7 mouse cellular contexts compared by ENCODE assay signal in the genomic region with DNA sequence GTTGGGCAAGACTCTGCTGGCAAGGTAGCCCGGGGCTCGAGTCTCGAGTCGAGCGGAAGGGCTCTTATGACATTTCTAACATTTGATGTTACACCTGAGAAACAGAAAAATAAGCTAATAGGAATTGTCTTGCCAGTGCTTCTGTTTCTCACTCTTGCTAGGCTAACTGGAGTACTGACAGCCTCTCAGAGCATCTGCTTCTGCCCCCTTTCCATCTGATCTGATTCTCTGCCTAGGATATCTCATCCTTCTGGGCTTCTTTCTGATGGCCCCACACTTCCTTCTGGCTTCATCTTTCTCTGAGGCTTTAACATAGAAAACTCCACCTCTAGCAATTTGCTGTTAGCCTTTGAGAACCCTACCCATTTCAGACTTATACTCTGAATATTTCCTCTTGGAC.
"Had no signal": no experiment of that assay in that cellular context is flagged by ENCODE, and none has a peak within 500 bp of the region (broad histone marks: within the 10 kb centered on the region; RNA-seq: fewer than 3 reads in every experiment).

No protein-coding gene starts in this region.

- DNase-seq: kidney, adult 2 months; kidney, postnatal 25 days; liver; lung, adult 18-20 months; lung, postnatal 10 days; lung, postnatal 36 days; thymus, postnatal 25 days had no signal
